Mouse (Mus musculus): ENCODE measurements around the gene Dip2a.

Dip2a gene

GRCm38 (mm10) chr10:76344711-76345539 lies at the start of gene Dip2a:
Gene Dip2a (minus strand): TSS chr10:76345291.
- peak; percentile 81 for DNase-seq (ENCODE audit: low read depth)

DNA sequence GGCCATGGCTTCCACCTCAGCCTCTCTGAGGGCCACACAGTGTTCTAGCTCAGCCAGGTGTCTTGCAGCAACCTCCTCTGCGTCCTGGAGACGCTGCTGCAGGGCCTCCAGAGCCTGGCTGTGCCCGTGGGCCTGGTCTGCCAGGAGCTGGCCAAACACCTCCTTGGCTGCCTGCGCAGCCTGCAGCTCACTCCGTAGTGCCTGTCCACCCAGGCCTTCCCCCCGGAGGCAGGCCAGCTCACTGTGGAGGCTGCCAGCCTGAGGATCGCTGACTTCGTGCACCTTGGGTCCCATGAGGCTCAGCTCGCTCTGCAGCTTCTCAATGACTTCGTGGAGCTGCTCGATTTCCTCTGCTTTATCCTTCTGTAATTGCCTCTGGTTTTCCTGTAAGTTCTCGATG lies 47.5 kb upstream of the Dip2a start:
- no peak for DNase-seq (ENCODE audit: low read depth)

DNA sequence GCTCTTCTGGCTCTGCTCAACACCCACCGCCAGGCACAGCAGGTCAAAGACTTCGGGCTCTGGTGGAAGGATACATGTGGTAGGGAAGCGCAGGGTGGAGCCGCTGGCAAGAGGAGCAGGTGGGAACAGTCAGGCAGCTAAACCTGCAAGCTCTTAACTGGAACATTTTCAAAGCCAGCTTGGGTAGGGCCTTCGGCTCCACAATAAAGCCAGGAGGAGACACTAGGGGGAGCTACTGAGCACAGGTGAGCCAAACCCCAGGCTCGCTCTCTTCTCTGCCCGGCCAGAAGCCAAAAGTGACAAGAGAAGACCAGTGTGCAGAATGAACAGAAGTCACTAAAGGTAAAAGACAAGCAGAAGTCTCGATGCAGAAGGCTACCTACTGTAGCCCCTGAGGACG lies 46.7 kb upstream of the Dip2a start:
- DNase-seq (ENCODE audit: low read depth): no peak

DNA sequence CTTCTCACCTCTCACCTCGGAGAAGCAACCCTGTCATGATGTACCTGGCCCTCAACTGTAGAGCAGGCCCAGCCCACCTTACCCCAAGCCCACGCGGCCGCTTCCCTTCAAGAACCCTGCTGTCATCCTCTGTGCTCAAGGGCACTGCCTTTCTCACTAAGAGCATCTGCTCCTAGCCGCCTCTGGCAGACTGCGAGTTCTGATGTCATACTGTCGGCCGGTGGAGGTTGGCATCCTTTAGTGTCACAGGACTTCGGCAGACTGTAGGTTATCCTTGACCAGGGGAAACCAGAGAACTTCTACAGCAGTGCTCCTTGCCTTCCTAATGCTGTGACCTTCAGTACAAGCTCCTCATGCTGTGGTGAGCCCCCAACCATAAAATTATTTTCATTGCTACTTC lies 46.1 kb upstream of the Dip2a start:
- DNase-seq (ENCODE audit: low read depth): no peak

DNA sequence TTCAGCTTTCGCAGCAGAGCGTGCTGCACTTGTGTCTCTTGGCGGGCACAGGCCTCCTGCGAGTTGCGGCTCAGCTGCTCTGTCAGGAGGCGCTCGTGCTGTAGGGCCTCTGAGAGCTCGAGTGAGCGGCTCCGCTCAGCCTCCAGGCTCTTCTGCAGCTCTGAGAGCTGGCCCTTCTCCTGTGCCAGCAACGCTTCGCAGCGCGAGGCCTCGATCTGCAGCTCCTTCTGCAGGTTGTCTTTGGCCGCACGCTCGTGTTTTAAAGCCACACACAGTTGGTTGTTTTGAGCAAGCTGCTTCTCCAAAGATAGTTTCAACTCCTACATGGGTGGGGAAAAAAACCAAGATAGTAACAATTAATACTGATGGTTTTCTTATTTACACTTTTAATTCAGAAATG lies 29.9 kb upstream of the Dip2a start:
- no peak for DNase-seq (ENCODE audit: low read depth)

GRCm38 (mm10) chr10:76371736-76372135 lies 26.6 kb upstream of the Dip2a start:
- DNase-seq (ENCODE audit: low read depth): no peak

DNA sequence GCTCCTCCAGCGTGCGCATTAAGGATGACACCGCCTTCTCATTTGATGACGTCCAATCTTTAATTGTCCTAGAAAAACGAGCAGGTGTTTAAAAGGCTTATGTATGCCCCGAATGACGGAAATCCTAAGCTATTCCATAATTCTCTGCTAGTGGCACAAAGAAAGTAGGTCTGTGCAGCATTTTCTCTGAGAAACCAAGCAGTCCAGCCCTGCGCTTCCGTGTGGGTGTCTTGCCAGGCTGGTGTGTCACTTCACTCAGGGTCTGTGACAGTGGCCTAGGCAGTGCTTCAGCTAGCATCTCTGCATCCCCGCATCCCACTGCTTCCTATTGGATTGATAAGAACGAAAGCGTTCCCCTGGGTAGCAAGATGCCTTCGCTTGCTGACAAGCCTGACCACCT lies 23.7 kb upstream of the Dip2a start:
- DNase-seq (ENCODE audit: low read depth): no peak

DNA sequence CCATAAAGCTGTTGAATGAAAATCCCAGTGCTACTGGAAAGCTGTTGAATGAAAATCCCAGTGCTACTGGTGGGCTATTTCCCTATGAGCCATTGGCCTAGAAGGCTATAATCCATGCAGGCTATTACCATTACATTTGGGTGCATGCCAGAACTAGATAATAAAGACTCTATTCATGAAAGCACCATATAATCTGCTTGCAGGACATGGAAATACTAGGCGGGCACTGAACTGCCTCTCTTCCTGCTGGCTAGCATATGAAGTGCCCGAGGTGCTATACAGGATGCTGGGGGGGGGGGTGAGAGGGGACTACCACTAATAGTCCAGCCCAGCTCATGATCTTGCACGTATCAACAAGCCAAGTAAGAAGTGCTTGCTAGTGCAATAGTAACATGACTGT lies 18.1 kb upstream of the Dip2a start:
- DNase-seq (ENCODE audit: low read depth): no peak

- DNase-seq (ENCODE audit: low read depth): peak; percentile 85
Measured at GRCm38 (mm10) chr10:76358468-76358867, 13.4 kb upstream of the Dip2a start.

DNA sequence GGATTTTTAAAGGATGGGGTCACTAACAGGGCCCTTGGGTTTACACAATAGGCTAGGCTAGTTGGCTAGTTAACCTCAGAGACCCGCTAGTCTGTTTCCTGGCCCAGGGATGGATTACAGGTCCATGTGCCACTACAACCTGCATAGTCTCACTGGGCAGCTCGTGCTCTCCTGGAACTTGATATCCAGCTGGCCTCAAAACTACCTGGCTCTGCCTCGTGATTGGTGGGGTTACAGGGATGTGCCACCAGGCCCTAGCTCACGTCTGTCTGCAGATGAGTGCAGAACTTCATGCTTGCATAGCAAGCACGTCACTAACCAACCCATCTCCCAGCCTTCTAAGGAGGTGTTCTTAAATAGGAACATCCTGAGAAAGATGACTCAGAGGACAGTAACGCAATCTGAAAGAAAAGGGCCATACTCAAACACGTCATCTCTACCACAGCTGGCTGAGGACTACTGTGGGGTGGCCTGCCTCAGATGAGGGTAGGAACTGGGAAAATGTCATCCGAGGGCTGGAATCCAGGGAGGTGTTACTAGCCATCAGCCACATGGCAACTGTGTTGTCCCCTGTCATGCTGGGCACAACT lies 12.3 kb upstream of the Dip2a start:
- DNase-seq (ENCODE audit: low read depth): peak; percentile 76

DNA sequence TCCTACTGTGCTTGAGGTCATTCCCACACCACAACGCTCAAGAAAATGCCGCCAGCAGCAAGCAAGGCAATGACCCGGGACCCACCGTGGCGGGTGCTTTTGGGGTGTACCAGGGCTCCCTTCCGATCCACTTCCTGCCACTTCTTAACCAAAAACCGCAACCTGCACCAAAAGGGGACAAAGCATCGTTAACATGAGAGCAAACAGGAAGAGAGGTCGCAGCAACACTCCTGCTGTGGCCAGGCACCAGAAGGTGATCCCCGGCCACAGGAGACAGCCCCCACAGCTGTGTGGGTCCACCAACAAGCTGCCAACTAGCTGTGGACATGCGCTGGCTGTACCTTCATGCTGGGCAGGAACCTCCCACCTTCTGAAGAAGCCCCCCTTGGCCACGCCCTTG lies 9.9 kb upstream of the Dip2a start:
- peak; percentile 93 for DNase-seq (ENCODE audit: low read depth)

- no peak for DNase-seq (ENCODE audit: low read depth)
Measured at GRCm38 (mm10) chr10:76353986-76354385, 8.9 kb upstream of the Dip2a start.

- DNase-seq (ENCODE audit: low read depth): no peak
Measured at GRCm38 (mm10) chr10:76351953-76352352, 6.9 kb upstream of the Dip2a start.

DNA sequence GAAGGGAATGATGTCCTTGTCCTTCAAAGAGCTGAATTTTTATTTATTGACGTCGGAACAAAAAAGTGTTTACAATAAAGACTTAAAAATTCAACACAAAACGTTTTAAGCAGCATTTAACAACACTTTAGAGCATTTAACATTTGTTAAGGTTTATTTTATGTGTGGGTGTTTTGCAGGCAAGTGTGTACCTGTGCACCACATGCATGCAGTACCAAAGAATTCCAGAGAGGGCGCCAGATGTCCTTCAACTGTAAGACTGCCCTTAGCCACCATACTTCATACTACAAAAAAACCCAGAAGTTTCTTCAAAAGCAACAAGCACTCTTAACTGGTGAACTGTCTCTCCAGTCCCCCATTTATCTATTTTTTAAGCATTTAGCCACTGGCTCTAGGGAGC lies 1.5 kb upstream of the Dip2a start:
- peak; percentile 83 for DNase-seq (ENCODE audit: low read depth)

- DNase-seq (ENCODE audit: low read depth): peak; percentile 65
Measured at GRCm38 (mm10) chr10:76346043-76346491, 976 bp upstream of the Dip2a start.

GRCm38 (mm10) chr10:76345540-76345902 lies 430 bp upstream of the Dip2a start:
- DNase-seq (ENCODE audit: low read depth): no peak

DNA sequence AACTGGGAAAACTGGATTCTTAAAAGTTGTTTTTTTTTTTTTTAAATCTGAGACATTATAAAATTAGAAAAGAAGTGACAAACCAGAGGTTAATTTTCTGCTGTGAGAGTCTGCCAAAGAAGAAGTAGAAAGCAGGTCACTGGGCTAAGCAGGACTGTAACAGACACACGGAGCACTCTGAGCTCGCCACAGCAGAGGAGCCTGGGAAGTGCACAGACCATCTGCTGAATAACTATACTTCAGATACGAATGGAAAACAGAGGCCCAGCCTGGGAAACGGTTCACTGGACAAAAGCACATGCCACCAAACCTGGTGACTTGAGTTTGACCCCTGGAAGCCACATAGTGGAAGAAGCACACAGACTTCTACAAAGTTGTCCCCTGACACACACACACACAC lies 10.7 kb downstream of the Dip2a start:
- no peak for DNase-seq (ENCODE audit: low read depth)

GRCm38 (mm10) chr10:76332040-76332439 lies 13.1 kb downstream of the Dip2a start:
- DNase-seq (ENCODE audit: low read depth): no peak

- no peak for DNase-seq (ENCODE audit: low read depth)
Measured at GRCm38 (mm10) chr10:76329093-76329492, 16.0 kb downstream of the Dip2a start.

DNA sequence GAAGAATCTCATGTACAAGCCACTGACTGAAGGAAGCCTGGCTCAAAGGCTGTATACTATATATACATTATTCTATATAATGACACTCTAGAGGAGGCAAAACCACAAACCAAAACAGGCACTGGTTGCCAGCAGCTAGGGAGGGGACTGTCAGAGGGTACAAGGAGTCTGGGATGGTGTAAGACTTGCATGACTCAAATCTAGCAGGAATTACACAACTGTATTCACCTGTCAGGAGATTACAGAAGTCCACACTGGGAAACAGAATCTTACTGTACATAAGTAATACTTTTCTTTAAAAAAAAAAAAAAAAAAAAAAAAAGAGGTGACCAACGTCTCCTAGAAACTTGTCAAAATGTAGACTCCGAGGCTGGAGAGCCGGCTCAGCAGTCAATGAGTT lies 16.5 kb downstream of the Dip2a start:
- peak; percentile 39 for DNase-seq (ENCODE audit: low read depth)

DNA sequence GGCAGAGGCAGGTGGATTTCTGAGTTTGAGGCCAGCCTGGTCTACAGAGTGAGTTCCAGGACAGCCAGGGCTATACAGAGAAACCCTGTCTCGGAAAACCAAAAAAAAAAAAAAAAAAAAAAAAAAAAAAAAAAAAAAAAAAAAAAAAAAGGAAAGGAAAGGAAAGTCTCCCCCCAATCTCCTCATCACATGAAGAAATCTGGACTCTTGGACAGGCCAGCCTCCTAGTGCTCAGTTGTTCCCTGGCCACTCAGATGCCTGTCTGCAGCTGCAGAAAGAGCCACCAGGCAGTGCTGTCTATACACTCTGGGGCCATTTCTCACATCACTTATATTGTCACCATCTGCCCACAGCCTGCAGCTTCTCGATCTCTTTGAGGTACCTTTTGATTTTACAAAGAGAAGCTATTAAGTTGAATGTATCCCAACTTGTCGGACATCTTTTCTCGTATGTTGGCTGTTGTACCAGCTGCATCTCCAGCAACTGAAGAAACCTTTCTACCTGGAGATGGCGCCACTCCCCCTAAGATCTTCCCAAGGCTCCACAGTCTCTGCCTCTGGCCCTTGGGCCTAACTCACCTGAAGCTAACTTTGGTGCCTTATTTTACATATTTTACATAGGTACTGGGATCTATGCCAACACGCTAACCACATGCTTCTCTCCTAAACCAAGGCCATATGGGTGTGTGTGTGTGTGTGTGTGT lies 18.6 kb downstream of the Dip2a start:
- peak; percentile 68 for DNase-seq (ENCODE audit: low read depth)

- no peak for DNase-seq (ENCODE audit: low read depth)
Measured at GRCm38 (mm10) chr10:76317623-76318022, 27.5 kb downstream of the Dip2a start.

GRCm38 (mm10) chr10:76316194-76316593 lies 28.9 kb downstream of the Dip2a start:
- peak; percentile 60 for DNase-seq (ENCODE audit: low read depth)

Data from 416B (cell line).